Mouse (Mus musculus): ENCODE results near the gene Tecpr2.
"Not testable (repeated sequence)": the region's sequence is repeated elsewhere in the genome, so short reads cannot be mapped to it uniquely, and the experiment has no call there.

The Tecpr2 gene

DNA sequence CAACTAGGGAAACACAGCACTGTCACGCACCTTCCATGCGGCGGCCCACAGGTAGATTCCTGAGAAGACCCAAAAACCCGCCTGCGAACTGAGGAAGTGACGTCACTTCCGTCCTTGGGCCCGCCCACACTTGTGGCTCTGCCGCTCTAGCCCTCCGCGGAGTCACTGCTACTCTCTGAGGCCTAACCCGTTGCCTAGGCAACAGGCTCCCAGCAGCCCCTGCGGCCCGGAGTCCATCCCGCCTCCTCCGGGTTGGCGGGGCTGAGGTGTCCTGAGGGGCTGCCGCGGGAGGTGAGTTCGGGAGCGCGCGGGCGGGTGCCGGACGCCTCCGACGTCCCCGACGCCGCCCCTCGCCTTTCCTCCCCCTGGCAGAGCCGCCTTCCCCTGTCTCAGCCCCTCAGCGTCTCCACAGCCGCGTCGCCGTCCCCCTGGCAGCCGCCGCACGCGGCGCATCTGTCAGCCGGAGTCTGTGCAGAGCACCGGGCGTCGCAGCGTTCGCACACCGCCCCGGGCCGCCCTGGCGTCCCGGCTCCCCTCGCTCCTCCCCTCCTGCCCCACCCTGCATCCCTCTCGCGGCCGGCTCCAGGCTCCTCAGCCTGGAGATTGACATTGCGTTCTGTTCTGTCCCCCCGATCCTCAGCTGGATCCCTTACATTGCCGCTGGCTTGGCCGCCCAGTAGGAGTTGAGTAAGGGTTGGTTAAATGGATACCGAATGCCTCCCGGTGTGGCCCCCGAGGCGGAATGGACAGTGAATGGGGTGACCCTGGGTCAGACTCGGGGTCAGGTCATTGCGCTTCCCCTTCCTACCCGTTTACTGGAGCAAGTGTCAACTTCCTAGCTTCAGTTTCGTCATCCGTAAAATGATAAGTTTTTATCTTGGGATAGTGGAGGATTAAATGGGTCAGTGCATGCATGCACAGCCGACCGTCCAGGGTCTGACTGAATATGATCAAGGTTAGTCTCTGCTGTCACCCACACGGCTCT is at the start of gene Tecpr2, which contains the start of gene Cinp:
Gene Tecpr2, plus strand, starts transcription at position 229 of the 985 bp plus-strand sequence.
Gene Cinp, minus strand, starts transcription at position 110 of the 985 bp plus-strand sequence.
- DNase-seq (ENCODE audit: low spot score): peak; percentile 87

DNA sequence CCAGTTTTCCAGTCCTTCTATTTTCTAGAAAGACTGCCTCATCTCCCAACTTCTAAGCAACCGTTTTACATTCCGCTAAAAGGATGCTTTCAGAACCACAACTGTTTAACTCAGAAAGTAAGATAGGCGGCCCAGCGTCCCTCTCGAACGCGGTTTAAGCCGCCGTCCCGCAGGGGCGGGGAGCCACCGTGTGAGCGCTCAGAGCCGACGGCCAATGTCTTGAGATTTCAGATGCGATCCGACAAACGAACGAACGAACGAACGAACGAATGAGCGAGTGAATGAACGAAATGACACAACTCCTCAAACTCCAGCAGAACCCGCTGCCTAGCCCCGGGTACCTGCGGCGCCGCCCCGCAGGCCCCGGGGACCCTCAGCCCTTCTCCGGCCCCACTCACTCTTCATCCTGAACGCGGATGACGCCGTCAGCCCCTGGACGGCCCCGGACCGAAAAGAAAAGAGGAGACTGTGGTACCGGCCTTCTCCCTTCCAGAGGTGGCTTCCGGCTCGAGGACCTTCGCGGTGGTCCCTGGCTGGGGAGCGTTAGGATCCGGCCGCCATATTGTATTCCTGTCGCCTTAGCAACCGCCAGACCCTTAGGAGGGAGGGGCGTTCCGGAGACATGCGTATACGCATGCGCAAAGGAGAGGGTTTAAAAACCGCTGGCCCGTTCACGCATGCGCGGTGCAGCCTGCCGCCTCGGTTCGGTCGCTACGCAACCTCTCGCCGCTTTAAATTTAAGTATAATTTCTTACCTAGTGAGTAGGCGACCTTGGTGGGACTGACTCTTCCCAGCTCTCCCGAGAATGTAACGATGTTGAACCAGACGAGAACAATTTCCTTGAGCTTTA is 48.5 kb upstream of the Tecpr2 start, which contains the start of gene Mok:
Gene Mok, minus strand, starts transcription at position 592 of the 851 bp plus-strand sequence.
- DNase-seq (ENCODE audit: low spot score): peak; percentile 90

DNA sequence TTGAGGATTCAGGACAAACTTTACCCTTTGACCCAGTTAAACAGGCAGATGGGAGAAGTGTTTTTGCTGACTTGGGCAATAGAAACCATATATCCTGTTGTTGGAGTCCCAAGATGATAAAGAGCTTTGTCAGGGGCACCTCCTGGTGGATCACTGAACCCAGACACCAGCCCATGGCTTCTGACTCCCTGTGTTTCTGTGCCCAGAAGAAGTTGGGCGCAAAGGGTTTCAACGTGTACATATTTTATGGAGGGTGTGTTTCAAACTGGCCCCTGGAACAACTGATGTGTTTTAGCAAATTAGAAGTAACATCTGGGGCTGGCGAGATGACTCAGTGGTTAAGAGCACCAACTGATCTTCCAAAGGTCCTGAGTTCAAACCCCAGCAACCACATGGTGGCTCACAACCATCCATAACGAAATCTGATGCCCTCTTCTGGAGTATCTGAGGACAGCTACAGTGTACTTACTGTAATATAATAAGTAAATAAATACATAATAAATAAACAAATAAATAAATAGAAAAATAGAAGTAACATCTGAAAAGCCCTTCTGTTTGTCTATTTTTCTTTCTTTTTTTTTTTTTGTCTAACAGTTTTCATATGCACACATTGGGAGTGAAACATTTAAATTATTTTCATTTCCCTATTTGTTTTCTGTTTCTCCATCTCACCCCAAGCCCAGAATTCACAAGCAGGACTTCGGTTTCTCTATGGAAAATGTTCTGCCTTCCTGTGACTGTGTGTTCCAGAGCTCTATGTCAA is 47.2 kb upstream of the Tecpr2 start:
- DNase-seq (ENCODE audit: low spot score): no peak

DNA sequence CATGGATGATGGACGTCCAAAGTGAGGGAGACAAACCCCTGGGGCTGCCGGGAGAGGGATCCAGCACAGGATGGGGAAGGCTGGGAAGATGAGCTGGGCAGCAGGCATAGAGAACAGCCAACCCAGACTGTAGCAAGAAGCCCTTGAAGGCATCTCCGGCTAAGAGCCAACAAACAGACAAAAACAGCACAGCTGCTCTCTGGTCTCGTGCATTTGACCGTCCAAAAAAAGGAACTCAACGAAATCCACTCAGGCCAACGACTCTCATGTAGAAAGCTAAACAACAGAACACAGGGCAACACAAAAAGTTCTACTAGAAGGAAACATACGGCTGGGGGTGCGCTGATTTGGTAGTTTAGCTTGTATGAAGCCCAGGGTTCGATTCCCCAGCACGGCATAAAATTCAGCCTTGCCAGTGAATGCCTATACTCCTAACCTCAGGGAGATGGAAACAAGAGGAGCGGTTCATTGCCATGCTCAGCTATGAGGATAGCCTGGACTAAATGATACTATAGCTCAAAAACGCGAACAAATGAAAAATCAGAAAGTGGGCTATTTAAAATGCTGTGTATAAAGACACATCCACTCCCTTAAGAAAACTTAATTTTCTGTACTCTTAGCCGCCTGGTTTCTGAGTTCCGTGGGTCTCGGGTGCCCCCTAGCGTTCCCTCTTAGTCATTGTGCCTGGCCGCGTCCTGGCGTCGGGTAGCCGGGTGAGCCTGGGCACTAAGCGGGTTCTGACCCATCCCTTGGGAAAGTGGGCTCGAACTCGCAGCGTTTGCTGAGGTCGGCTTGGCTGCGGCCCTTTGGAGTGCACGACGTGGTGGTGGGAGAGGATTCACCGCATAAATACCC is 45.6 kb upstream of the Tecpr2 start:
- peak; percentile 65 for DNase-seq (ENCODE audit: low spot score)

DNA sequence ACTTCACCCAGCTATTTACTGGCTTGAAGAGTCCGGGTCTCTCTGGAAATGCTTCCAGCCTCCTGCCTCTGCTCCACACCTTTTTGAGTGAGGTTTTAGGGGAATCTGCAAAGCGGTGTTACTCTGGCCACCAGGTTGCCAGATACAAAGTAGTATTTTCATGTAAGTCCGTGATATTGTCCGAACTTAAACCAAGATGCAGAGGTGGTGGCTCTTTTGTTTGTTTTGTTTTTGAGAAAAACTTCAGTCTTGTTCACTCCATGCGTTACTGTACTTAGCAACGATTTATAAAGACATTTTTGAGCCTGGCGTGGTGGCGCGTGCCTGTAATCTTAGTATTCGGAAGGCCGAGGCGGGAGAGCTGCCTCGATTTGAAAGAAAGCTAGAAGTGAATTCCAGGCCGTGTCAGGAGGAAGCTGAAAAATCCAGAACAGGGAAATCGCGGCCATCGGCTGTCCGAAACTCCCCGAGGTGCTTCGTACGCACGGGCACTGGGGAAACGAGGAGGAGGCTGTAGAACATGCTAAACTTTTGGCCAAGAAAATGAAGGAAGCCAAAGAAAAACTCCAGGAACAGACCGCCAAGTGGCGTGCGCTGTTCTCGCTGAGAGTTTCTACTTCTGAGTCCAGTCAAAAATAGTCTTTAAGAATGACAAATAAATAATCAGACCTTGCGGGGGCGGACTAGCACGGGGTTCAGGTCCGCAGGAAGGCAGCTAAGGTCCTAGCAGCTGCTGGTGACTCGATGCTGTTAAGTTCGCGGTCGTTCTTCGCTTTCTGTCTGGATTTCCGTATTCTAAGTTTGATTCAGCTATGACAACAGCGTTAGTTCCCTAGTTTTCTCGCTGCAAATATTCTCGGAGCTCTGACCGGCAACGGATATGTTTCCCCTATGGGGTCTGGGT is 44.6 kb upstream of the Tecpr2 start:
- no peak for DNase-seq (ENCODE audit: low spot score)

DNA sequence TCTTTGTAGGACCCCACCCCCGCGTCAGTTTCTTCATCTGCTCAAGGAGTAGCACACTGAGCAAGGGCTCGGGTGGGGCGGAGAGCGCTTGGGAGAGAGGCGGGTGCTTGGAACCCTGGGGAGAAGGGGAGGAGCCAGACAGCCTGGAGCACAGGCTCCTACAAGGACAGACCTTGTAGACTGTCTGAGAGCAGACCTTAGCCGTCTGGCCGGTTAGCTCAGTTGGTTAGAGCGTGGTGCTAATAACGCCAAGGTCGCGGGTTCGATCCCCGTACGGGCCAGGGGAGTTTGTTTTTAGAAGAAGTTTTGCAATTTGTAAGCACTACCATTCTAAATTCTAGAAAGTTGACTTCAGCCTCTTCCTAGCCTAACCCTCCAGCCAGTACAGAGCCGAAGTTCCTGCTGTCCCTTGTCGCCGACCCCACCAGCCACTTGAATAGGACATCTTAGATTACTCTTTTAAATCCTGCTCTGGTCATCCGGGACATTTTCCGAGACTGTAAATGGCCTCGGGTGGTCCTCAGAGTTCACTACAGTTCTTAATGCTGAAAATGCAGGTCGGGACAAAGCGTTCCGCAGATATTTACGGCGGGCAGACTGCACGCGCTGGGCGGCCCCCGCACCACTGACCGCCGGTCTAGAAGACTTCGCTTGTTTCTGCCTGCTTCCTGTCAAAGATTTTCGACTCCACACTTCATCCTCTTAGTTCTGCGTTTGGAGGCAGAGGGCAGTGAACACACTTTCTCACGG is 43.8 kb upstream of the Tecpr2 start:
- DNase-seq (ENCODE audit: low spot score): peak; percentile 67

DNA sequence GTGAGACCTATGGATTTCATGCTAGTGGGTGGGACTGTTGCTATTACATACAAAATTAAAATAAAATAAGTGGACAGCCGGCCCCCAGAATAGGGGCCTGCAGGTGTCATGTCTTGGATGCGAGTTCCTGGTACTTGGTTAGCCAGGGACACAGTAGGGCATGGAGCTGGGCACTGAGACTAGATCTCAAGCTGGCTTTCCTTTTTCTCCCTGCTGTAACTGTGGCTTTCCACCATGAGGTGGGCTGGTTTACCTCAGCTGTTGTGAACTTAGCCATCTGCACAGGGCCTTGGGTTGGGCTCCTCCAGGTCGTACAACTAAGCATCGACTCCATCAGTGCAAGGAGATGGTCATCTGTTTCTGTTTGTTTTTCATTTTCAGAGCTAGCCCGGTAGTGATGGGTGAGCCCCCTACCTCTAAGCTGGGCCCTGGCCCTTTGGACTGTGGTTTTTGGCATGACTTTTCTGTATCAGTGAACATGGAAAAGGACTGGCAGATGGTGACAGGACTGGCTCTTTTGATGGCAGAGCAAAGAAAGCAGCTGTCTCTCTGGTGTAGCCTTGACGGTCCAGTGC is 42.8 kb upstream of the Tecpr2 start:
- no peak for DNase-seq (ENCODE audit: low spot score)

DNA sequence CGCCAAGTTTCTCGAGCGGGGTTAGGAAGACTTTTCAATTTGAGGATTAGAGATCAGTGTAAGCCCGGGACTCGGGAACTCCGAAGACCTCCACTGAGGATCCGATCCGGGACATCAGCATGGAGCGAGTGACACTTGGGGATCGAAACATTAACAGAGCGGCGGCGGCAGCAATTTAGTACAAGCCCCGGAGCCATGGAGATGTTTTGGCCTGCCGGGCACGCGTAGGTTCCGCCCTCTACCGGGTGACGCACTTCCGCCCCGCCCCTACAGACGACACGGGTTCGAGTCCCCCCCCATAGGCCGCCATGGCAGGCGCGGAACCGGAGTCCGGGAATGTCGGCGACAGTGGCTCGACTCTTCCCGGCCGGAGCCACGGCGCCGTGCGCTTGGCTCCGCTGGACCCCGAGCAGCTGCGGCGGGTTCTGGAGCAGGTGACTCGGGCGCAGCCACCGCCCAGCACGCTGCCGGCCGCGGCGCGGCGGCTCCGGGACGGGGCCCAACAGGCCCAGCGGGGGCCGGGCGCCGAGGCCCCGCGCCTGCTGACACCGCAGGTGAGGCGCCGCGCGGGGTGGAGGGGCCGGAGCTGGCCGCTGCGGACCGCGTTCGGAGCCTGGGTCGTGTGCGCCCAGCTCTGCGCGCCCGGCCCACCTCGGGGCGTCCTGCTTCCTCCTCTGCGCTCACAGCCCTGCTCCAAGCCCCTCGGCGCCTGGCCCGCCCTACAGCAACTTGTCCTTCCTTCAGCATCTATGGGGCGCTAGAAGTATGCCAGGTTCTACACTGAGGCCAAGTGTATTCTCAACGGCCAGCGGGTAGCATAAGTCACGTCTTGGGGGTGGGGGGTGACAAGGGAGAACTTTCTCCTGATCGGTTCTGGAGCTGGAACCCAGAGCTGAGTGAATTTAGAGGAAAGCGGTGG is 38.8 kb upstream of the Tecpr2 start, which contains the start of gene Zfp839:
Gene Zfp839, plus strand, starts transcription at position 244 of the 919 bp plus-strand sequence.
- peak; percentile 59 for DNase-seq (ENCODE audit: low spot score)

DNA sequence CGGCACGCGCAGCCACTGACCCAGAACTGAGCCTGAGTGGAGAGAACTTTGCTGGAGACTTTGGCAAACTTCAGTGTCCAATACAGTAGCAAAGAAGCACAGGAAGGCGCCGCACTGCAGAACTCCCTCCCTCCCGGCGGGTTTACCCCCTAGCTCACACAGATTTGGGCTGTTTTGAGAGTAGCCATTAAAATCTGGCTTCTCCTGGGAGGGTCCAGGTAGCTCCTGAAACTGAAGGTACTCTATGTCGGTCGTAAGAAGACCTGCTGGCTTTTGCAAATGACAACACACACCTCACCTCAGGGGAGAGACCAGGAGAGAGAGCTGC is 38.2 kb upstream of the Tecpr2 start:
- DNase-seq (ENCODE audit: low spot score): no peak

DNA sequence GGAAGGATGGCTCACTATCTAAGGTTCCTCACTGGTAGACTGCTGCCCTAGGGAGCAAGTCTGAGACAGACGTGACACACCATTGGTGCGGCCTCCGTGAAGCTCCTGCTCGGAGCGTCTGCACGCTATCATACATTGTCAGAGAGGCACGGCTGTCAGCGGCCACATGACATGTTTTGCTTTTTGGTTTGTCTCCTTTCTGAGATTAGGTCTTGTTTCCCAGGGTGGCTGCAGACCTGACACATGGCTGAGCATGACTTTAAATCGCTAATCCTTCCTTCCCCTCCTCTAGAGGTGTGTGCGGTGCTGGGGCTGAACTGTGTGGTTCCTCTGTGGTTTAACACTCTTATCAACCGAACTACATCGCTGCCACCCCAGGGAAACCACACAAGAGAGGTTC is 37.6 kb upstream of the Tecpr2 start:
- no peak for DNase-seq (ENCODE audit: low spot score)

DNA sequence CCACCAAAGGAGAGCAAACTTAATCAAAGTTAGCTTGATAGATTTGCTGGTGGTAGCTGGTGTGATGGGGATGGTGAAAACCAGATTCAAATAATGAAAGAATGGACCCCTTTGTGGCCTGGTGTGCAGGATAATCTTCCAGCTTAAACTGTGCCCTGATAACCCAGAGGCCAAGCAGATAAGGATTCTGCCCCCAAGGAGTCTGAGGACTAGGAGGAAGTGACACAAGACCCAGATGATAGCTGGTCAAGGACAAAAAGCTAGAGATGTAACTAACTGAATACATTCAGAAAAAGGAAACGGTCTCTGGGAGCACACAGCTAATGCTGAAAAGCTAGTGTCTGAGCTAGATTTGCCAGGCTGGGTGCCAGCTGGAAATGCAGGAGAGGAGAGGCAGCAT is 37.1 kb upstream of the Tecpr2 start:
- no peak for DNase-seq (ENCODE audit: low spot score)

DNA sequence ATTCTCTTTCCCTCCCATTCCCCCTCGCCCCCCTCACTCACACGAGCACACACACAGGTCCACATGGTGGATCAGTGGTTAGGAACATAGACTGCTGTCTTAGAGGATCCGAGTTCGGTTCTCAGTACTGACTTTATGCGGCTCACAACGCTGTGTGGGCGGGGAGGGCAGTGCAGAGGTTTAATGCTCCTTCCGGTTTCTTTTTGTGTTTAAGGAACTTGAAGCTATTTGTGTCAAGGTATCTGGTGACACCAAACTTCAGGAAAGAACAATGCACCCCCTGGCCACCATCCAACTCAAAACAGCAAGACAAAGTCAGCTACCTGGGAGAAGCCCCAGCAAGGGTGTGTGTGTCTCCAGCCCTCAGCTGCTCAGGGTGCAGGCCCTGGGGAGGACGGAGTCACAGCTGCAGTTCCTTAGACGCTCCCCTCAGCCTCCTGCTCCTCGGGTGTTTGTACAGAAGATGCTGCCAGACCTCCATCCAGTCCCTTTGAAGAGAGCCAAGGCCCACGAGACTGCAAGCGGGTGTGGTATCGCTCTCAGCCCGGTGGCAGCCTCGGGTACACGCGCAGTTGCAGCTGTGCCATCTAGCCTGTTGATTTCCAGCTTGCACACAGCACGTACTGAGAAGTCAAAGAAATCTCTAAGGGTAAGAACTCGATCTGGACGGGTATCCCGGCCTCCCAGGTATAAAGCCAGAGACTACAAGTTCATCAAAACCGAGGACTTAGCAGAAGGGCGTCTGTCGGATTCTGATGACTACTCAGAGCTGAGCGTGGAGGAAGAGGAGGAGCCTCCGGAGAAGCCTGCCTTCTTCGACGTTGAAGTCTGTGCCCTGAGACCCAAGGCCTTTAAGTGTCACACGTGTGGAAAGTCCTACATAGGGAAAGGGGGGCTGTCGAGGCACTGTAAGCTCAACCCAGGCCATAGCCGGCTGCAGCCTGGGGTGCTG is 34.0 kb upstream of the Tecpr2 start:
- no peak for DNase-seq (ENCODE audit: low spot score)

DNA sequence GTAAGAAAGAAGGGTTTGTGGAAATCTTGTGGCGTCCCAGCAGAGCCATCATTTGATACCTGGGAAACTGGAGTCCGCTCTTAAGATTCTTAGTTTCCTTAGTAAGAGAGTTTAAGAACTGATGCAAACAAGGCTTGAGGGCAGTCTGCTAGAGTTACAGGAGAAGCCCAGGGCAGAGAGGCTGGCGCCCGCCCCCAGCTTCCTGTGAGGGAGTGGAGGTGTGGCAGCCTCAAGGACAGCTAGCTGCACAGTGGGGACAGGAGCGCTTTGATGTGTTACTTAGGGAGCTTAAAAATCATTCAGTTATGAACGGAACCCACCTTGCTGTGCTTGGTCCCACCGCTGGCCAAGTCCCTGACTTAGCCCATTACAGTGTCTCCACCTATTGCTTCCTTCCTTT is 31.9 kb upstream of the Tecpr2 start:
- no peak for DNase-seq (ENCODE audit: low spot score)

DNA sequence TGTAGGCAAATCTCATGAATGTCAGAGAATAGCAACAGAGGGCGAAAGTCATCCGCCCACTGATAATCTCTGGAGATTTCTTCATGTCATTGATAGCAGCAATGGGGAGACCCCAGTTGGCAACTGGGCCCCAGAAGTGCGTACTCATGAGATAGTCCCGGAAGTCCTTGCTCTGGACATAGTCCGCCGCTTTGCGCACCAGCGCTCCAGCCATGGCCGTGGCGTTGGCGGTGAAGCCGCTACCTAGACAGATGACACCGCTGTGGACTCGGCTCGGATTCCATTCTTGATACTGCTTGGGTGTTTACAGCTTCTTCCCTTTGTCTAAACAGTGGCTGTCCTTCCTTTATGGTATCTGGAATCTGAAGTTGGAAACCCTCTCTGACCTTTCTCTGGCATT is 30.4 kb upstream of the Tecpr2 start:
- not testable (repeated sequence) for DNase-seq (ENCODE audit: low spot score)

DNA sequence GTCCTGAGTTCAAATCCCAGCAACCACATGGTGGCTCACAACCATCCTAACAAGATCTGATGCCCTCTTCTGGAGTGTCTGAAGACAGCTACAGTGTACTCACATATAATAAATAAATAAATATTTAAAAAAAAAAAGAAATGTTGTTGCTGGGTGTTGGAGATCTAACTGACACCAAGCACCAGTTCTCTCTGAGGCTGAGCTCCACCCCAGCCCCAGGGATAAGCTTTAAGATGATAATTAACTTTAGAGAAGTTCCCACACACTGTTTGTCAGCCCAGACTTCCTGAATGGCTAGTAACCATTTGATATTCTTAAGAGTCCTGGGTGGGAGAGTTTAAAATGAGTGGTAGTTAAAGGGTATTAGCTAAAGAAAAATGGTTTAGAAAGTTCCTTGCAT is 28.8 kb upstream of the Tecpr2 start:
- DNase-seq (ENCODE audit: low spot score): no peak

DNA sequence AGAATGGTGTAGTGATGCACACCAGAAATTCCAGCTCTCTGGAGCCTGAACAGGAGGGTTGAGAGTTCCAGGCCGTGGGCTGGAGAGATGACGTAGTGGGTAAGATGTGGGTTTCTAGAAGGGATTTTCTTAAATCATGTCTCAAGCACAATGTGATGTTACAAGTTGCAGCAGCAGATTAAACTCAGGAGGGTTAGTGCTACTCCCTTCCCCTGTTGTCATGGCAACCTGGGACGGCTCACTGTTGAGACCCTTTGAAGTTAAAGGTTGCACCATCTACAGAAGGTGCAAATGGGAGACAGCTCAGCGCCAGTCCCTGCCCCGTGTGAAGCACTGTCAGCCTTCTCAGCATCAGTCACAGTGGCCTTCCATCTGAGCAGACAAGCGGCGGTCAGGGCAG is 27.8 kb upstream of the Tecpr2 start:
- DNase-seq (ENCODE audit: low spot score): no peak

DNA sequence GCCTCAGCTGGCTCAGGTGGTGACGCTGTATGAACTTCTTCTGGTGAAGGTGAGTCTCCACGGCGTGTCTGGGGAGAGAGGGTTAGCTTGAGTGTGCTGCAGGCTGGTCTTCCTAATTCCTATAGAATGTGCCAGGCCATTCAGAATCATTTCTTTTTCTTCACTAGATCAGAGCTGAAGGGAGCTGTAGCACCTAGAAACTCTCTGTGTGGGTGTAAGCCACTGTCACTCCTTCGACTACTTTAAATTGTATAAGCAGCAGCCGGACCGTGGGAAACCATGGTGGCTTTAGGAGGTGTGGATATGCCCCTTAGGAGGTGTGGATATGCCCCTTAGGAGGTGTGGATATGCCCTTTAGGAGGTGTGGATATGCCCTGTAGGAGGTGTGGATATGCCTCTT is 25.1 kb upstream of the Tecpr2 start:
- DNase-seq (ENCODE audit: low spot score): no peak
